13 mouse cellular contexts compared by ENCODE assay signal in genomic region chr6:122445215-122445614, GRCm38 (mm10). TPM values are rescaled to one million over a fixed set of nuclear protein-coding genes. Genes with fewer than 3 reads are reported as not detected.
"Had no signal": no experiment of that assay in that cellular context is flagged by ENCODE, and none has a peak within 500 bp of the region (broad histone marks: within the 10 kb centered on the region; RNA-seq: fewer than 3 reads in every experiment).

No protein-coding gene starts in this region.

- H3K9me3 ChIP-seq: limb, embryonic 15.5 days; liver, embryonic 12.5 days; lung, embryonic 15.5 days; neural tube, embryonic 12.5 days had no signal

- H3K27me3 ChIP-seq: limb, embryonic 15.5 days; liver, embryonic 12.5 days; lung, embryonic 15.5 days; neural tube, embryonic 12.5 days had no signal

- H3K4me1 ChIP-seq: liver, embryonic 12.5 days; lung, embryonic 15.5 days; neural tube, embryonic 12.5 days had no signal

- H3K4me3 ChIP-seq: limb, embryonic 15.5 days; liver, embryonic 12.5 days; lung, embryonic 15.5 days; neural tube, embryonic 12.5 days had no signal

- H3K9ac ChIP-seq: limb, embryonic 15.5 days; liver, embryonic 12.5 days; lung, embryonic 15.5 days; neural tube, embryonic 12.5 days had no signal

- ATAC-seq: liver, embryonic 12.5 days had no signal

- H3K27ac ChIP-seq: kidney, postnatal 0 days; limb, embryonic 15.5 days; liver, embryonic 12.5 days; lung, embryonic 15.5 days; neural tube, embryonic 12.5 days; stomach, postnatal 0 days had no signal

- H3K36me3 ChIP-seq: limb, embryonic 15.5 days; liver, embryonic 12.5 days; lung, embryonic 15.5 days had no signal

- DNase-seq: kidney, adult 9 months; kidney, postnatal 36 days; layer of hippocampus, adult 9-11 months; layer of hippocampus, postnatal 36 days; thymus, postnatal 4 days had no signal

- H3K4me2 ChIP-seq: limb, embryonic 15.5 days; liver, embryonic 12.5 days; lung, embryonic 15.5 days; neural tube, embryonic 12.5 days had no signal

RNA-seq across cellular contexts. Expression of gene Rimklb, which starts 53.3 kb away (rescaled TPM):
- total RNA-seq: megakaryocyte-erythroid progenitor cell, adult 5-6 weeks; monocyte, adult 5-6 weeks had no signal
